Mouse (Mus musculus): ENCODE data around the gene Gm28038.

Gene Gm28038

DNA sequence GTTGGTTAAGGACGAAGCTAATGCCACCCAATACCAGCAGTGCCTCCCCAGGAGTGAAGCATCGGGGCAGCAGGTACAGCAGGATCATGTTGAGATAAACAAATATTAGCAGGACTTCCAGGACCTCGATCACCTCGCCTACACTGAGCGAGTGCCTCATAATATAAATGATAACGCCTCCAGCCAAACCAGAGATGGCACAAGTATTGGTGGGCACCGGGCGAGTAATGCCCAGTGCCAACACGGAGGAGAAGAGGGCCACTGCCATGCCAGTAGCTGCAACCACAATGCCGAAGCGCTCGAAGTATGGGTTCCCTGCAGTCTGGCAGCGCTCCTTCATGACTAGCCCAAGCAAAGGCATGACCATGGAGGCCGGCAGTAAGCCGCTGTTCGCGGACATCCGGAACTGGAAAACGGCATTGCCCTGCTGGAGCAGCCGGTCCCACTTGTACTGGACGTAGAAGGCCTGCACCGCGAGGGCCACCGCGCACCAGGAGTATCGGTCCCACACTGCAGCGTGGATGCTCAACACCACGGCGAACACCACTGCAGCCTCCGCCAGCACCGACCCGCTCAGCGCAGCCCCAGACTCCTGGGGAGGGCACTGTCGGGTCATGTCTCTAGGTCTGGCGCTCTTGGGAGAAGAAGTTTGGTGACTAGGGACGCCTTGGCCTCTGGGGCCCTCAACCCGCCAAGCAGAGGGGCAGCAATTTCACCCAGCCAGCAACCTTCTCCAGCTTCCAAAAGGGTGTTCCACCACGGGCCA is 4.8 kb downstream of the Gm28038 start:
- no peak for DNase-seq (ENCODE audit: low spot score in 2 of 2)

DNA sequence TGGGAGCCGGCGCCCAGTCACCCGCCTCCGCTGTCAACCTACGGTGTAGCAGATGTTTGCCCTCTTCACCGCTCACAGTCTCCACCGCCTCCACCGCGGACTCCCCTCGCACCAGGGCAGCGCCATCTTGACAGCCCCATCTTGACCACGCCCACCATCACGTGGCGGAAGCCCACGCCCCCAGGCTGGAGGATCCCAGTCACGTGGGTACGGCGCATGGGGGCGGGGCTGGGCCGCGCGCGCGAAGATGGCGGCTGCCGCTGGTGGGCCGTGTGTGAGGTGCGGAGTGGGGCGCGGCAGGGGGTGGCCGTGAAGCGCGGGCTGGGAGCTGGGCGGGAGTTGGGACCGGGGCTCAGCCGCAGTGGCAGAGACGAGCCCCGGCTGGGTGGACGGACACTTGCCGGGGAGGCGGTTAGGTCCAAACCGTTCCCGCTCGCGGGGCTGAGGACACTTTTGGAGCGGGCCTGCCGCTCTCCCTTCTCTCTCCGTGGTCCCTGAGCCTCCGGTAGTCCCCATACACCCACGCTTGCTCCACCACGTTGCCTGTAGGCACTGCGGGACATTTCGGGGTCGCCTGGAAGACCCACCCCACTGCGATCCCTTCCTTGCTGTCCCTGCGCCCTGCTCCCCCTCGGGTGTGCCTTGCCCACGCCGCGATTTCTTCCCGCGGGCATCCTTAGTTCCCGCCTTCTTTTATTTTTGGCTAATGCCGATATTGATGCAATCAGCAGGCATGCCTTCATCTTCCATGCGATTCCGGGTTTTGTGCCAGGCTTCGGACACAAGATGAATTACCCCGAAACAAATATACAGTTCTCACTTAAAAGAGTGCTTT is 5.6 kb downstream of the Gm28038 start, which contains the start of the genes Dolk and Nup188:
TSS of gene Dolk (minus strand) at position 143 of the 835 bp plus-strand sequence.
TSS of gene Nup188 (plus strand) at position 206 of the 835 bp plus-strand sequence.
- peak; percentile 94 to 99 for DNase-seq (ENCODE audit: low spot score in 2 of 2)

GRCm38 (mm10) chr2:30287027-30287373 is 6.2 kb downstream of the Gm28038 start:
- no peak for DNase-seq (ENCODE audit: low spot score in 2 of 2)

GRCm38 (mm10) chr2:30299525-30299924 is 18.7 kb downstream of the Gm28038 start:
- DNase-seq (ENCODE audit: low spot score in 2 of 2), result no peak

DNA sequence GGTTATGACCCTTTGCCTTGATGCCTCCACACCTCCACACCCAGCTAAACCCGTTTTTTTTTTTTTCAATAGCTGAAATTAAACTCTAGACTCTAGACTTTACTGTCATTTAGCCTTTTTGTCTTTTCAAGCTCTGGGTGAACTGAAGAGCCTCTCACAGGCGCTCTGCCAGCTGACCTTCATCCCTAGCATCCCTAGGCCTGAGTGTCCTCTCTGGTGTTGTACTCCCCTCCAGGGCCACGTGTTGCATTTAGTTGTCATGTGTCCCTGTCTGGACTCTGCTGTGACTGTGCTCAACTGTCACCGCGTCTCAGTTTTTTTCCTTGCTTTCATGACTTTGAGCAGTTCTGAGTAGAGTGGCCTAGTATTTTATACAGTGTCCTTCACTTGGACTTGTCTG is 19.1 kb downstream of the Gm28038 start:
- DNase-seq (ENCODE audit: low spot score in 2 of 2), result no peak

DNA sequence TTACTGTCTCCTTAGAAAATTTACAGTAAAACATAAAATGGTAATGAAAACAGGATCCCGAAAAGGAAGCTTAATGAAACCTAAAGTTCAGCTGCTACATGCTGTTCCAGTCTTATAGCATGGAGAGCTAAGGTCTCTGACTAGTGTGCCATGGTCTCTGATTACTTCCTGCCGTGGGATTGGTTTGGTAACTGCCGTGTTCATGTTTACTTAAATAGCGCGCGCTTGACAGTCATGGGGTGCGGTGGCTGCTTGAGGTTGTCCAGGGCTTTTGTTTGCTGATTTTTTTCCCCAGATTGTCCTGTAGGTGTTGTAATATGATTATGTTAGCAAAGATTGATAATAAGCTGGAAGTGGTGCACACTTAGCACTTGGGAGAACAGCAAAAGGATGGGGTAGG is 25.2 kb downstream of the Gm28038 start:
- DNase-seq (ENCODE audit: low spot score in 2 of 2), result no peak

- no peak for DNase-seq (ENCODE audit: low spot score in 2 of 2)
Observed at GRCm38 (mm10) chr2:30309351-30309750, 28.5 kb downstream of the Gm28038 start.

GRCm38 (mm10) chr2:30311481-30311880 is 30.6 kb downstream of the Gm28038 start:
- no peak for DNase-seq (ENCODE audit: low spot score in 2 of 2)

GRCm38 (mm10) chr2:30316136-30316535 is 35.3 kb downstream of the Gm28038 start:
- DNase-seq (ENCODE audit: low spot score in 2 of 2), result no peak

DNA sequence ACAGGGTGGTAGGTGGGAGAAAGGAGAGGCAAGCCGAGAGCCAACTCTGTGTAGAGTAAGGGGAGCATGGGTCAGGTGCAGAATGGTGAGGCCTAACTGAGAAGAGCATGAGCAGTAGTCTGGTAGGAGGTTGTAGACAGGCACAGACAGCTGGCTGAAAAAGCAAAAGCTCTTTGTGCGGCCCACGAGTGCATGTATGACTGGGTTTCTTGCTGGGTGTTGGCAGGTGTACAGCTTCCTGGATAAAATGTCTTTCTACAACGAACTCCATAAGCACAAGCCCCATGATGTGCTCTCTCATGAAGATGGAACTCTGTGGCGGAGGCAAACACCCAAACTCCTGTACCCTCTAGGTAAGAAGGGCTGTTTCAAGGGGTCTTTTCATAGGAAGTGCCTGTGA is 36.1 kb downstream of the Gm28038 start:
- DNase-seq (ENCODE audit: low spot score in 2 of 2), result no peak

DNA sequence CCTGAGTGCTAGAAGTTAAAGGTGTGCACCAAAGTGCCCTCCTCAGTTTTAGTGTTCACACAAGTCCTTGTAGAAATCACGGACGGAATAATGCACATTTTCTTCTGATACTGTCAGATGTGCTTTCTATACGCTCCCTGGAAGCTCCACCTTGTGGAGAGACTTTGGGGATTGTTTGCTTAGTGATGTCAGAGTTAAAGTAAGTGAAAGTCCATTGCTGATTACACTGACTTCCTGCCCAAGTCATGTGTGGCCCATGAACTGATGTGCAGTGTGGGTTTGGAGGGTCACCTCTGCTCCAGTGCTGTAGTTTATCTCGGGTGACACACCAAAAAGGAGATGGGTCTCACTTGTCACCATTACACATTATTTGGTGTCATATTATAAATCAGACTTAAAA is 38.4 kb downstream of the Gm28038 start:
- no peak for DNase-seq (ENCODE audit: low spot score in 2 of 2)

DNA sequence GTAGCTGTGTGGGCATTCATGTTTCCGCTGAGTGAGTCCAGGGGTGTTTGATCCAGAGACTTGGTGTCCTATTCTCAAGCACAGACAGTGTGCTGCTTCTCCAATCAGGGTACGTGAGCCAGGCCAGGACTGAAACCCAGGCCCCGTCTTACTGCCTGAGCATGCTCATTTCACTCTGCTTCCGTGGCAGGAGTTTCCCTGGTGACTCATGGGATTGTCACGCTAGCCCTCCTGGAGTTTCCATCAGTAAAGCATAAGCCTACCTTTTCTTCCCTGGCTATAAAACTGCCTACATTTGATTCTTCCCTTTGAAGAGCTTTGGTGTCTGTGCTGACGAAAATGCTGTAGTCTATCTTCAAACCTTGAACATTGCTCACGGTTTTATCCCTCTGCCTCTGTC is 42.3 kb downstream of the Gm28038 start:
- no peak for DNase-seq (ENCODE audit: low spot score in 2 of 2)

DNA sequence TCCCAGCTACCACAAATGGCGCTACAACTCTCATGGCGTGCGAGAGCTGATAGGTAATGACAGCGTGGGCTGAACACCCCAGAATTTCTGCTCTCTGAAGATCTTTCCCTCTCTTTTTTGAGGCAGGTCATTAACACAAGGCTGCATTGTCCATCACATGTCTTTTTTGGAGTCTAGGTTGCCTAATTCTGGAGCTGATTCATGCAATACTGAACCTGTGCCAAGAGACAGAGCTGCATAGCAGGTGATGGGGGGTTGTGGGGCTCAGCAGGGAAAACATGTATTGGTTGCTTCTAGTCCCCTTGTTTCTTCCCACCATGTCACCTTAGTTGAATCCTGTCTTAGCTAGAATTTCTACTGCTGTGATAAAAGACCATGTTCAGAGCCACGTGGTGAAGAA is 44.5 kb downstream of the Gm28038 start:
- DNase-seq (ENCODE audit: low spot score in 2 of 2), result no peak

GRCm38 (mm10) chr2:30327276-30327675 is 46.4 kb downstream of the Gm28038 start:
- DNase-seq (ENCODE audit: low spot score in 2 of 2), result no peak

- DNase-seq (ENCODE audit: low spot score in 2 of 2), result no peak
Observed at GRCm38 (mm10) chr2:30328791-30329190, 47.9 kb downstream of the Gm28038 start.

GRCm38 (mm10) chr2:30335324-30335723 is 54.5 kb downstream of the Gm28038 start:
- no peak for DNase-seq (ENCODE audit: low spot score in 2 of 2)

DNA sequence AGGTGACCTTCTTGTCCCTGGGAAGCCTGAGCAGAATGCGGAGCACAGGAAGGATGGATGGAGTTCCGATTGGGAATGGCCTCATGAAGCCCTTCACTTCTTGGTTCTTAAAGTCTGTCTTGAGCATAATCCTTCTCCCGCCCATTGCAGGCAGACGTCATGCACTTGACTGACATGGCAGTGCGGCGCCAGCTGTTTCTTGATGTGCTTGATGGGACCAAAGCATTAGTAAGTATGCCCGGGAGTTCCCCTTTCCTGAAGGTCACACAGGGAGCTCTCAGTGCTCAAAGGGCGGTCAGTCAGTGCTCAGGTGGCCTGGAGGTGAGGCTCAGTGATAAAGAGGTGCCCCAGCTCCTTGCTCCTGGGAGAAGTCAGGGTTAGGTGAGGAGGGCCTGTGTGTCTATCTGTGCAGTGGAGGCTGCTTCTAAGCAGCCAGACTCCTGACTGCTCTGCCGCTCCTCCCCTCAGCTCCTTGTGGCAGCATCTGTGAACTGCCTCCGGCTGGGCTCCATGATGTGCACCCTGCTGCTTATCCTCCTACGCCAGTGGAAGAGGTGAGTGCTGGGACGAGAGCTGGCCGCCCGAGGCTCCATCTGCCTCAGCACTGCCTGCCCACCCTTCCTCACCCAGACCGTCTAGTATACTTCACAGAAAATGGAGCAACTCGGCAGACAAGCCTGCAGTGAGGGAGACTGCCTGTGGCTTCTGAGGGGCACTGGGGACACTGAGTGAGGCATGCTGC is 55.5 kb downstream of the Gm28038 start:
- no peak for DNase-seq (ENCODE audit: low spot score in 2 of 2)

- no peak for DNase-seq (ENCODE audit: low spot score in 2 of 2)
Observed at GRCm38 (mm10) chr2:30337179-30337578, 56.3 kb downstream of the Gm28038 start.

DNA sequence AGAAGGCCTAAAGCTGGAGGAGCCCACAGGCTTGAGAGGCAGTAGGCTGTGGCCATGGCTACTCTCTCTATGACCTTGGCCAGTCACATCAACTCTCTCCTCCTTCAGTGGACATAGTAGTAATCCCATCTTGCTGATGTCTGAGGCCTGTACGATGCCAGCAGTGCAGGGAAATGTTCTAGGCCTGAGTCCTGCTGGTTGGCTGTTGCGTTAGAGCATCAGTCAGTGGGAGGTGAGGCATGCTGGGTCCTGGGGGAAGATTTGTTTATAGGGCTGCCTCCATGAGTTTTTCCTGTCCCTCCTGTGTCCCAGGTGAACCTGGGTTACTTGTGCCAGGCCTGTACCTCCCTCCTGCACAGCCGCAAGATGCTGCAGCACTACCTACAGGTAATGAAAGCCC is 61.2 kb downstream of the Gm28038 start:
- no peak for DNase-seq (ENCODE audit: low spot score in 2 of 2)

DNA sequence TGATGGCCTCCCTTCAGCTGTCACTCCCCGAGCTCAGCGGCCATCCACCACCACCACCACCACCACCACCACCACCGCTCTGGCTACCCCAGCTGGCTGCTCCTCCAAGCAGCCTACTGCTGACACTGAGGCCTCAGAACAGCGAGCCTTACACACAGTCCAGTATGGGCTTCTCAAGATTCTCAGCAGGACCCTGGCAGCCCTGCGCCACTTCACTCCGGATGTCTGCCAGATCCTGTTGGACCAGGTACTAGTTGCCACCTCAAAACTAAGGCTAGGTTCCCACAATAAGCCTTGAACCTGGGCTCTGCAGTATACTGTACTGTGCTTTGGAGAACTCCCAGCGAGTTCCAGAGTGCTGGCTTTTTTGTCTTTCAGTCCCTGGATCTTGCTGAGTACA is 61.7 kb downstream of the Gm28038 start:
- no peak for DNase-seq (ENCODE audit: low spot score in 2 of 2)

DNA sequence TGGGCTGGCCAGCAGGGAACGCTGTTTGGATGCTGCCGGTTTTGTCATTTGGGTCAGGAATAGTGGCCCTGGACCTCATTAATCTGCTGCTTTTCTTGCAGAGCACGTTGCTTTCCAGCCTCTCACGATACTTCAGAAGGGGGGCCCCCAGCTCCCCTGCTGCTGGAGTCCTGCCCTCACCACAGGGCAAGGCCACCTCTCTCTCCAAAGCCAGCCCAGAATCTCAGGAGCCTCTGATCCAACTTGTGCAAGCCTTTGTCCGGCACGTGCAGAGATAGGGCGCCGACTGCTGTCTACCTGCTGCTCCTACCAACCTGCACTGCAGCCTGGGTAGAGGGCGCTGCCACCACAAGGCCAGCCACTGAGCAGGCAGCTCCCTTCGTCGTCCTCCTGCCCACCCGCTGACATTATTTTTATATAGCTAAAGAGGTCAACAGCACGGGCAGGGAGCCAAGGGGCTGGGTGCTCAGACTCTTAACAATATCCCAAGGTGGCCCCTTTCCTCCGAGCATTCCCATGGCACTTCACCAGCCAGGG is 62.8 kb downstream of the Gm28038 start:
- no peak for DNase-seq (ENCODE audit: low spot score in 2 of 2)
